Mouse (Mus musculus): ENCODE data around the gene Ptprs.

DNA sequence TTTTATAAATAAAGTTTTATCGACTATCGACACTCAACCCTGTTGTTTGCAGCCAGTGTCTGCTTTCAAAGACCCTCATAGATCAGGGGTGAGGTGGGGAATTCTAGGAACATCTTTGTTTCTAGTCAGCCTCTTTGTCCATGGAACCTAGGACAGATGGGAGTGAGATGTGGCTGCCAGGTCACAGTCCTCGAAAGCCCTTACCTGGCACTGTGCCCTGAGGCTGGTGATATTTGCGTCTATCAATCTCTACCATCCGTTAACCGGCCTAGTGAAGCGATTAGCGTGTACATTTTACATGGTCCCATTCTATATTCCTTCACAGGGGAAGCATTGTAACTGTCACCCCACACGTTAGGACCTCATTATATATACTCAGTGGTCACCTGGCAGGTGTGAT lies 9.6 kb upstream of the Ptprs start:
- TF ChIP-seq CTCF (IDR thresholded peaks at IDR 0.05; ENCODE audit: control insufficient read depth, insufficient read depth, insufficient read length) (no peak), USF1 (IDR thresholded peaks at IDR 0.05; ENCODE audit: low read depth) (no peak), MAX (IDR thresholded peaks at IDR 0.05) (no peak), CEBPB (IDR thresholded peaks at IDR 0.05; ENCODE audit: low read depth) (no peak), MYOD1 (IDR thresholded peaks at IDR 0.05; ENCODE audit: control insufficient read depth, insufficient read length, low read depth) (no peak), FOSL1 (IDR thresholded peaks at IDR 0.05; ENCODE audit: insufficient read depth, low read length, poor library complexity, severe bottlenecking) (no peak), MYOG (IDR thresholded peaks at IDR 0.05; ENCODE audit: control insufficient read depth, extremely low read depth, insufficient read length) (no peak)

Data from C2C12 (cell line).